Mouse (Mus musculus): Measurements from ENCODE around the gene Ceacam16.

GRCm38 (mm10) chr7:19818440-19818839, 42.7 kb downstream of the Ceacam16 start:
- TF ChIP-seq CTCF (IDR thresholded peaks at IDR 0.05; ENCODE audit: low read depth, low read length) = no peak
- no peak for TF ChIP-seq POLR2A (IDR thresholded peaks at IDR 0.05; ENCODE audit: extremely low read depth, insufficient read depth, low read length)

Measured in liver, adult 2 months (tissue).